Mouse (Mus musculus) liver, postnatal 0 days (tissue): ENCODE results near the gene Hoxb9. TPM values are rescaled to one million over a fixed set of nuclear protein-coding genes. Genes with fewer than 3 reads are reported as not detected.

Experiments
- ATAC-seq: fragments of 200-750 bp; cut with Nextera tagmentation; 2 replicates; pipeline ENCODE4 v1.8.0; 2017; ENCODE audit warnings: mild to moderate bottlenecking, moderate library complexity
- DNase-seq: peaks from one replicate; pipeline ENCODE4 v3.0.0-alpha.2; 2016
- H3K27ac ChIP-seq: fragments of 300-500 bp; sonication (generic); 2 replicates; pipeline ENCODE4 v1.5.1; 2014; ENCODE audit warnings: antibody characterized with exemption, moderate library complexity, mild to moderate bottlenecking, low read depth
- H3K27me3 ChIP-seq: fragments of 300-500 bp; sonication (generic); 2 replicates; pipeline ENCODE4 v1.6.1; 2014; ENCODE audit warnings: low read length, control low read depth, mixed read lengths; ENCODE audit not compliant: insufficient read depth
- H3K36me3 ChIP-seq: fragments of 300-500 bp; sonication (generic); replicated peaks from 2 replicates; pipeline ENCODE4 v1.6.1; 2014; ENCODE audit warnings: mild to moderate bottlenecking, control low read depth, low read length, moderate library complexity, mixed read lengths; ENCODE audit not compliant: insufficient read depth
- H3K4me1 ChIP-seq: fragments of 300-500 bp; sonication (generic); 2 replicates; pipeline ENCODE4 v1.6.1; 2014; ENCODE audit warnings: antibody characterized with exemption, mild to moderate bottlenecking, control low read depth; ENCODE audit not compliant: insufficient read depth
- H3K4me2 ChIP-seq: fragments of 300-500 bp; sonication (generic); 2 replicates; pipeline ENCODE4 v1.6.1; 2014; ENCODE audit warnings: low read depth, mild to moderate bottlenecking, low read length, moderate library complexity, mixed read lengths
- H3K4me3 ChIP-seq: fragments of 300-500 bp; sonication (generic); 2 replicates; pipeline ENCODE4 v1.5.1; 2014; ENCODE audit warnings: low read depth, low read length
- H3K9ac ChIP-seq: fragments of 300-500 bp; sonication (generic); replicated peaks from 2 replicates; pipeline ENCODE4 v1.6.1; 2014; ENCODE audit warnings: mild to moderate bottlenecking, moderate library complexity
- H3K9me3 ChIP-seq: fragments of 300-500 bp; sonication (generic); 2 replicates; pipeline ENCODE4 v1.6.1; 2016; ENCODE audit warnings: mild to moderate bottlenecking, control low read depth, low read length, mixed read lengths
- CTCF ChIP-seq: sonication (generic); IDR thresholded peaks from 2 replicates; pipeline ENCODE4 v1.5.1; 2016; ENCODE audit warnings: antibody characterized with exemption, low read depth
- EP300 ChIP-seq: IDR thresholded peaks from 2 replicates; pipeline ENCODE4 v1.6.1; 2016; ENCODE audit warnings: antibody characterized with exemption, low read depth, mild to moderate bottlenecking
- WGBS: fragments of 180-500 bp; shearing (Covaris S2); extraction: QIAGEN DNeasy Blood & Tissue Kit; methylation state at CpG from one replicate; pipeline ENCODE4 v1.1.7; 2014; ENCODE audit not compliant: insufficient replicate concordance; 5-methylcytosine and 5-hydroxymethylcytosine counted together
- polyA plus RNA-seq: library from polyadenylated mRNA; unstranded; fragments of >200 nt; fragmentation: Nextera tagmentation; extraction: Ambion mirVana; gene quantifications from 2 replicates; pipeline ENCODE4 v1.2.1, GENCODE M21; 2015

The Hoxb9 gene
- polyA plus RNA-seq, 1 experiment from 2014 or later, result not detected

GRCm38 (mm10) chr11:96288455-96289221 lies 17.4 kb downstream of the Hoxb9 start:
- no peak overlapping the region for H3K27ac ChIP-seq
- peaks cover 97% of the 10 kb centered on the region for H3K27me3 ChIP-seq
- TF ChIP-seq CTCF (no peak), EP300 (no peak)
- no peaks in the 10 kb centered on the region for H3K9me3 ChIP-seq
- no peak for DNase-seq
- H3K4me3 ChIP-seq, result no peak overlapping the region
- 23% methylated on average over 1 of the region's 1 CpGs for WGBS
- H3K9ac ChIP-seq, result no peak overlapping the region
- no peaks in the 10 kb centered on the region for H3K4me1 ChIP-seq
- no peak for ATAC-seq
- H3K4me2 ChIP-seq, result no peak overlapping the region
- H3K36me3 ChIP-seq, result no peaks in the 10 kb centered on the region

DNA sequence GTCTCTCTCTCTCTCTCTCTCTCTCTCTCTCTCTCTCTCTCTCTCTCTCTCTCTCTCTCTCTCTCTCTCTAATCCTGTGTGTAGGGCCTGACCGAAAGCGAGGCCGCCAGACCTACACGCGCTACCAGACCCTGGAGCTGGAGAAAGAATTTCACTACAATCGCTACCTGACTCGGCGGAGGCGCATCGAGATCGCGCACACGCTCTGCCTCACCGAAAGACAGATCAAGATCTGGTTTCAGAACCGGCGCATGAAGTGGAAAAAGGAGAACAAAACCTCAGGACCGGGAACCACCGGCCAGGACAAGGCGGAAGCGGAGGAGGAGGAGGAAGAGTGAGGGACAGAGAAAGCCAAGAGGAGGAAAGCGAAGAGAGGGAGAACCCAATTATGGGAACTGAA lies 18.0 kb downstream of the Hoxb9 start:
- Histone ChIP-seq H3K9me3 (no peaks in the 10 kb centered on the region), H3K4me3 (no peak overlapping the region), H3K4me1 (no peaks in the 10 kb centered on the region), H3K27ac (no peak overlapping the region), H3K36me3 (no peaks in the 10 kb centered on the region), H3K9ac (no peak overlapping the region), H3K27me3 (peaks cover 97% of the 10 kb centered on the region), H3K4me2 (no peak overlapping the region)
- 18% methylated on average over 21 of the region's 21 CpGs for WGBS
- DNase-seq (no peak), ATAC-seq (no peak)
- TF ChIP-seq CTCF (no peak), EP300 (no peak)

DNA sequence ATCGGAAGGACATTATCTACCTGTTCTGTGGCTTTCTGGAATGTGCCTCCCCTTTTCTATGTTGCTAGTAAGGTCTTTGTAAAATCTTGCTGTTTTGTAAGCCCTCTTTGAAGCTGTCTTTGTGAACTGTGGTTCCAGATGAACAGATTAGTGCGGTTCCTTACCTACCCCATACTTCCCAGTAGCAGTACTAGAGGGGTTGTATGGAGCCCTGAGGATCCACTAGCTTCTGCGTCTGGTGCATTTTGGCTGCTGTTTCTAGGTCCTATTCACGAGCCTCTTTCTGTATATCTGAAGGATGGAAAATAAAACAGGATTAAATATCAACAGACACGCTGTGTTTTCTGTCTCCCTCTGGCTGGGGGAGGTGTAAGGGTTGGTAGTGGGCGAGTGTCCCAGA lies 18.6 kb downstream of the Hoxb9 start:
- H3K27me3 ChIP-seq, result peaks cover 97% of the 10 kb centered on the region
- WGBS, result 27% methylated on average over 6 of the region's 6 CpGs
- no peak overlapping the region for H3K4me2 ChIP-seq
- H3K4me1 ChIP-seq, result no peaks in the 10 kb centered on the region
- no peak overlapping the region for H3K9ac ChIP-seq
- H3K4me3 ChIP-seq, result no peak overlapping the region
- H3K9me3 ChIP-seq, result no peaks in the 10 kb centered on the region
- no peak for ATAC-seq
- H3K36me3 ChIP-seq, result no peaks in the 10 kb centered on the region
- TF ChIP-seq CTCF (no peak), EP300 (no peak)
- DNase-seq, result no peak
- no peak overlapping the region for H3K27ac ChIP-seq

GRCm38 (mm10) chr11:96290705-96291355 lies 19.6 kb downstream of the Hoxb9 start:
- TF ChIP-seq EP300, result no peak
- TF ChIP-seq CTCF, result no peak
- H3K9ac ChIP-seq, result no peak overlapping the region

GRCm38 (mm10) chr11:96291681-96292564 lies 20.7 kb downstream of the Hoxb9 start, which contains the start of gene Hoxb6:
TSS of gene Hoxb6 (plus strand) at chr11:96292476.
- Histone ChIP-seq H3K4me1 (no peaks in the 10 kb centered on the region), H3K27me3 (peaks cover 97% of the 10 kb centered on the region), H3K4me3 (no peak within 1 kb of the TSS), H3K9me3 (no peaks in the 10 kb centered on the region), H3K36me3 (no peaks in the 10 kb centered on the region), H3K9ac (no peak within 1 kb of the TSS), H3K27ac (no peak within 1 kb of the TSS), H3K4me2 (no peak within 1 kb of the TSS)
- no peak for DNase-seq
- WGBS, result 11% methylated on average over 22 of the region's 22 CpGs
- ATAC-seq, result no peak
- TF ChIP-seq EP300 (no peak), CTCF (no peak)

More at GRCm38 (mm10) chr11:96290705-96291355, 19.6 kb downstream of the Hoxb9 start:
- peaks cover 97% of the 10 kb centered on the region for H3K27me3 ChIP-seq
- no peak overlapping the region for H3K27ac ChIP-seq
- H3K4me1 ChIP-seq, result no peaks in the 10 kb centered on the region
- H3K36me3 ChIP-seq, result no peaks in the 10 kb centered on the region
- DNase-seq (no peak), ATAC-seq (no peak)
- no peaks in the 10 kb centered on the region for H3K9me3 ChIP-seq
- H3K4me3 ChIP-seq, result no peak overlapping the region
- 33% methylated on average over 17 of the region's 17 CpGs for WGBS
- no peak overlapping the region for H3K4me2 ChIP-seq

DNA sequence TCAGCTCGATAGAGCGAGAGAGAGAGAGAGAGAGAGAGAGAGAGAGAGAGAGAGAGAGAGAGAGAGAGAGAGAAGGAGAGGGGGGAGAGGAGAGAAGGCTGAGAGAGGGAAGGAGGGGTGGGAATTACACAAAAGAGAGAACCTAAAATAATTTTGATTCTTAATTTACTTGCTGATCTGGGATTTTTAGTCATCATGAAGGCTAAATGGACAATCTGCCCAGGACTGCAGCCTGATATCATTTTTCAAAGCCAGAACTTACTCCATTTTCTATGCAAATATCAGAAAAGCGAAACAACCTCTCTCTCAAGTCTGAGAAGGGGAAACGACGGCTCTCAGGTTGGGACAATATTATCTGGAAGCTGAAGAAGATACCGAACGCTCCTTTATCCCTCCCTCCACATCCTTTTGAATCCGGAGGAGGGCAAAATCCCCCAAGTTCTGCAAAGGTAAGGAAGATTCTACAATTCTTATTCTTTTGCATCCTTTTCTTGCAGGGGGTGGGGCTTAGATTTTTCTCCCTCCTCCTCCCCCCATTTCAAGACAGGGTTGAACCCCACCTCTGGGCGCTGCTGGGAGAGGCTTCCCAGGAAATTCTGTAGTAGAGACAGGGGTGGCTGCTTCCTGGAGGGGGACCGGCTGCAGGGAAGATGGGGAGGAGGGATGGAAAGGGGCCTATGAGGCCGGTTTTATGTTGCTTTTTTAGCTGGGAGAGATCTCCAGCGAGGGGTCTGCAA lies 21.5 kb downstream of the Hoxb9 start:
- ATAC-seq (no peak), DNase-seq (no peak)
- no peak overlapping the region for H3K27ac ChIP-seq
- H3K36me3 ChIP-seq, result no peaks in the 10 kb centered on the region
- H3K4me2 ChIP-seq, result no peak overlapping the region
- no peak overlapping the region for H3K4me3 ChIP-seq
- no peaks in the 10 kb centered on the region for H3K4me1 ChIP-seq
- H3K9ac ChIP-seq, result no peak overlapping the region
- H3K9me3 ChIP-seq, result no peaks in the 10 kb centered on the region
- H3K27me3 ChIP-seq, result peaks cover 97% of the 10 kb centered on the region
- no peak for TF ChIP-seq EP300
- TF ChIP-seq CTCF, result no peak
- 4% methylated on average over 12 of the region's 12 CpGs for WGBS
